Mouse (Mus musculus): ENCODE results near the gene Foxj1. TPM values are rescaled to one million over a fixed set of nuclear protein-coding genes. Genes with fewer than 3 reads are reported as not detected.
A peak's percentile ranks its signal among the peaks of the same experiment; 100 is the strongest.

Gene Foxj1
- total RNA-seq, 2 experiments from 2014 or later: 0.07 to 1.5 TPM

- intact Hi-C loops (cut with DNase I): no loop called here
- DNase-seq: no peak
Measured at GRCm38 (mm10) chr11:116307019-116307725, 28.0 kb downstream of the Foxj1 start, which contains the start of gene Exoc7. Gene Exoc7 (minus strand): TSS chr11:116307233.

DNA sequence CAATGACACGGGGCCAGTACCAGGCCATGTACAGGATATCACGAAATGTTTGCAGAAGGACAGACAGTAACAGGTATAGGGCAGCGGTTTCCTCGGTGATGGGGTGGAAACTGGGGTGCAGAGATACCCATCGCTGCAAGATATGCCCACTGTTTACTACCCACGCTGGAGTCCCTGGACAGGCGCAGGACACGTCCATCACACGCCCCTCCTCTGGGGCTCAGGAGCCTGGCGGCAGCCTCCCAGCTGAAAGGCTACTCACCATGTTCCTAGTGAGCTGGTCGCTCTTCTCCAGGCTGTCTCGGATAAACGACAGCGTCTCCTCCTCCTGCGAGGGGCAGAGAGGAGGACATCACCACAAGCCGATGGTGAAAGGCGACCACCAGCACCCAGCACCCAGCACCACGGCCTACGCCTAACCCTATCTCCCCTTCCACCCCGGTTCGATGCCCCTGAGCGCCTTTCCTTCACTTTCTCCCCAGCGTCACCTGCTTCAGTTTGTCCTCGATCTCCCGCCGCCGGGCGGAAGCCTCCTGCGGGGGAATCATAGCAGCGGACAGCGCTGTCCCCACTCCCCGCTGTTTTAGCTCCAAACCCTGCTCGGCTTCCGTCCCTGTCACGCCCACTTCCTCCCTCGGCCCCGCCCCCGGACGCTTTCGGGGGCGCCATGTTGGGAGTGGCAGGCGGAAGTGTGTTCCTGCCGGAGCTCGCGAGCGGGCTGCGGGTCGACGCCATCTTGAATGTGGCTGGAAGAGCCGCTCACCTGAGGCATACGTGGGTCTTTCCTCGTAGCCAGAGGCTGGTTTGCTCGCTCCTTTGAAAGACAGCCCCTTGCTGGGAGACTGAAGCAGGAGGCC is 28.8 kb downstream of the Foxj1 start:
- intact Hi-C loops (cut with DNase I): no loop called here
- peak; percentile 93 to 97 for DNase-seq

- intact Hi-C loops (cut with DNase I): no loop called here
- DNase-seq: no peak
Measured at GRCm38 (mm10) chr11:116305423-116305822, 29.8 kb downstream of the Foxj1 start.

DNA sequence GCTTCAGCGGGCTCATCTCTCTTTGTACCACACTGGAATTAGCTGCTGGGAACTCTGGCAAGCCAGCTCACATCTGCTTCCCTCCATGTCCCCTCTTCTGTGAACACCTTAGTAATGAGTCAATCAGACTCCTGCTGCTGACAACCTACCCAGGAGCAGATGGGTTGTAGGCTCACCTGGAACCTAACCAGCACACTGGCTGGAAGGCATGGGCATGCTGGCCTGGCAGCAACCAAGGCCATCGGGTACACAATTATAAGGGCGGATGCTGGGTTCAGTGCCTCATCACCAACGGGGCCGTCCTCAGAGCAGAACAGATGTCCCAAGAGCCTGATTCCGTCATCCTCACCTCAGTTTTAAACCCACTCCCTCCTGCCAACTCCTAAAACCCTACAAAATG is 36.6 kb downstream of the Foxj1 start:
- intact Hi-C loops (cut with DNase I): no loop called here
- no peak for DNase-seq

- intact Hi-C loops (cut with DNase I): no loop called here
- DNase-seq: no peak
Measured at GRCm38 (mm10) chr11:116298221-116298620, 37.0 kb downstream of the Foxj1 start.

- intact Hi-C loops (cut with DNase I): no loop called here
- no peak for DNase-seq
Measured at GRCm38 (mm10) chr11:116297017-116297416, 38.2 kb downstream of the Foxj1 start.

DNA sequence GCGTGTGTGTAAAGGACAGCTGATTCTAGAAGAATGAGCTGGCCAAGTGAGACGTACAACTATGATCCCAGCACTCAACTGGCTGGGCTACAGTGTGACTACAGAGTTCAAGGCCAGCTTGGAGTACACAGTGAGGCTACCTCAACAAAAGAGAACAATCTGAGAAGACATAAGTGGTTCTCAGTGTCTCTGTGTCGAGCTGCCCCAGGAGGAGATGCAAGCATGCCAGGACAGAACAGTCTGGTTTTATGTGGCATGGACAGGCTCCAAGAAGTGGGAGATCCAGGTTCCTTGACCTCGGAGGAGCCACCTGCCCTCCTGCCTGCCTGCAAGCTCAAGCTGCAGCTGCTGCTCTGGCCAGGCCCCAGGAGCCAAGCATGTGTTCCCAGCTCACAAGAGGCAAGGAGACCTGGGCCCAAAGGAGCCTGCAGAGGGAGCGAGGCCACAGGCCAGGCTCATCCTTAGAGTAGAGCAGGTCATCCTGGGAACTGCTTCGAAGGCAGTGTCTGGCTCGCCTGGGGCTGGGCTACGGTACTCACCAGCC is 38.9 kb downstream of the Foxj1 start:
- intact Hi-C loops (cut with DNase I): no loop called here
- no peak for DNase-seq

DNA sequence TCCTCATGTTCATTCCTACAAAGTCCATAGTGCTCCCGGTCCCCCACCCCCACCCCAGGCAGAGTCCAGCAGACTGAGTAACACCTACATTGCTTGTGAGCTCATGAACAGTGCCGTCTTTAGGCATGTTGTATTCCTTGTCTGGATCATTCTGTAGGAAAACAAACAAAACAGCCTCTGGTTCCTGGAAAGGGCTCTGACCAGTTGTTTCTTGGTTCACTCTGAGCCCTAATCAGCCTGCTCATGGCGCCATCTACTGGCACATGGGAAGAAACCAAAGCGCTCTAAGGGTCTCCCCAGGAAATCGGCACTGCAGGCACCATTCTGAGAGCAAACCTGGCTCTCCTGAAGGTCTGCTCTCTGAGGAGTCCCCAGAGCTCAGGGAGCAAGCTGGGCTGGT is 40.9 kb downstream of the Foxj1 start:
- peak; percentile 59 to 72 for DNase-seq
- intact Hi-C loops (cut with DNase I): loop anchor here (1.0 kb wide), 1 partner anchor 68 kb away; no protein-coding TSS in a partner anchor

DNA sequence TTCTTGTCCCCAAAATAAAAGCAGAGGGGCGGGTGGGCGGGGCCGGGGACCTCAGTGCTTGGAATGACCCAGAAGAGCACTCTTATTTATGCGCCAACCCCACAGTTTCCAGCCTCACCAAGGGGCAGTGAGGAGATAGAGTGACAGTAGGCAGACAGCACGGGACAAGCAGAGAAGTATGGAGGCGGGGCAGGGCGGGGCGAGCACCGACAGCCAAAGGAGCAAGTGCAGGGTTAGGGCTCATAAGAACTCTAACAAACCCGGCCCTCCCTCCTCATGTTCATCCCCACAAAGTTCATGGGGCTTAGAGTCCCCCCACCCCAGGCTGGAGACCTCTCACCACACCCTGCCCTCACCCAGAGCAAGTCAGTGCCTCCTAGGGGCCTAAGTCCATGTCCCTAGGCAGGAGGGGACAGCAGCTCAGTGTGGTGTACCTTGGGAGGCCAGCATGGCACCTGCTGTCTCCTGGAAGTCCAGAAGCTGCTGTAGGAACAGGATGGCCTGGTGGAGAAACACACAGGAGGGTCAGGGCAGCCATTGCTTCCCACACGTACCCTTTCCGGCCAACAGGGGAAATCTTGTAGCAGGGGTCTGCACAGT is 41.6 kb downstream of the Foxj1 start:
- intact Hi-C loops (cut with DNase I): loop anchor here (1.0 kb wide), 1 partner anchor 67 kb away; no protein-coding TSS in a partner anchor
- DNase-seq: no peak

DNA sequence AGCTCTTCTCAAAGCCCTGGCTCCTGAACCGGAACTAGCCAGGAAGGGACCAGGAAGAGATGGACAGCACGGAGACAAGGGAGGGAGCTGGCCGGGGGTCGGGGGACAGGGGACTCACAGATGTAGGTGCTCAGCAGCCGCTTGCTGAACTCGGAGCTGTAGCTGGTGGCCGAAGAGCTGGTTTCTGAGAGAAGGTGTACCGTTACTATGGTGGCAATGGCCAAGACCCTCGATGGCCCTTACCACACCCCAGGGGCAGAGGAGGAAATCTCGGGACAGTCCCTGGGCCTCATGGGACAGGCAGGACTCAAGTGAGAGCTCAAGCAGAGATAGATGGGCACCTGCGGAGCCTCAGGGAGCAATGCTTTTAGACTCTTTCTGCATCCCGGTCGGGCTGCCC is 42.8 kb downstream of the Foxj1 start:
- intact Hi-C loops (cut with DNase I): no loop called here
- DNase-seq: no peak

GRCm38 (mm10) chr11:116290556-116290955 is 44.6 kb downstream of the Foxj1 start:
- DNase-seq: no peak
- intact Hi-C loops (cut with DNase I): no loop called here

DNA sequence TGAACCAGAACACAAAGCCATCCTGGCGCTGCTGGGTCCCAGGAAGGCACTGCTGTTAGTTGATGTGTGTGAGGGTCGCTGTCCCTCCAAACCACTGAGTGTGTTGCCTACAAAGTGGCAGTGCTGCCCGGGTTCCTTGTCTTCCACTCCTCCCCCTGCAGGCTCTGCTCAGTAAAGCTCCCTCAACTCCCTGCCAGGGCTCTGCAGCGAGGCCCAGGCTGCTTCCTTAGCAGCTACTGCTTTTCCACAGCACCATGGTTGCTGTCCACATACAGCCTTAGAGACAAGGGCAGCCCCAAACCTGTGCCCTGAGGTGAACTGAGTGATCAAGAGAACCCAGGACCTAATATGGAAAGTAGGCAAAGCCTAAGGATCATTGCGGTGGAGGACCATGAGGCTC is 47.8 kb downstream of the Foxj1 start:
- DNase-seq: no peak
- intact Hi-C loops (cut with DNase I): no loop called here

- peak; percentile 45 to 66 for DNase-seq
- intact Hi-C loops (cut with DNase I): no loop called here
Measured at GRCm38 (mm10) chr11:116285770-116286191, 49.4 kb downstream of the Foxj1 start.

- intact Hi-C loops (cut with DNase I): no loop called here
- DNase-seq: no peak
Measured at GRCm38 (mm10) chr11:116283982-116284381, 51.2 kb downstream of the Foxj1 start.

DNA sequence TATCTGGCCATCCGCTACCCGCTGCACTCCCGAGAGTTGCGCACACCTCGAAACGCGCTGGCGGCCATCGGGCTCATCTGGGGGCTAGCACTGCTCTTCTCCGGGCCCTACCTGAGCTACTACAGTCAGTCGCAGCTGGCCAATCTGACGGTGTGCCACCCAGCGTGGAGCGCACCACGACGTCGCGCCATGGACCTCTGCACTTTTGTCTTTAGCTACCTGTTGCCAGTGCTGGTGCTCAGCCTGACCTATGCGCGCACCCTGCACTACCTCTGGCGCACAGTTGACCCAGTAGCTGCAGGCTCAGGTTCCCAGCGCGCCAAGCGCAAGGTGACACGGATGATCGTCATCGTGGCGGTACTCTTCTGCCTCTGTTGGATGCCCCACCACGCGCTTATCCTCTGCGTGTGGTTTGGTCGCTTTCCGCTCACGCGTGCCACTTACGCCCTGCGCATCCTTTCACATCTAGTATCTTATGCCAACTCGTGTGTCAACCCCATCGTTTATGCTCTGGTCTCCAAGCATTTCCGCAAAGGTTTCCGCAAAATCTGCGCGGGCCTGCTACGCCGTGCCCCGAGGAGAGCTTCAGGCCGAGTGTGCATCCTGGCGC is 52.2 kb downstream of the Foxj1 start:
- no peak for DNase-seq
- intact Hi-C loops (cut with DNase I): no loop called here

DNA sequence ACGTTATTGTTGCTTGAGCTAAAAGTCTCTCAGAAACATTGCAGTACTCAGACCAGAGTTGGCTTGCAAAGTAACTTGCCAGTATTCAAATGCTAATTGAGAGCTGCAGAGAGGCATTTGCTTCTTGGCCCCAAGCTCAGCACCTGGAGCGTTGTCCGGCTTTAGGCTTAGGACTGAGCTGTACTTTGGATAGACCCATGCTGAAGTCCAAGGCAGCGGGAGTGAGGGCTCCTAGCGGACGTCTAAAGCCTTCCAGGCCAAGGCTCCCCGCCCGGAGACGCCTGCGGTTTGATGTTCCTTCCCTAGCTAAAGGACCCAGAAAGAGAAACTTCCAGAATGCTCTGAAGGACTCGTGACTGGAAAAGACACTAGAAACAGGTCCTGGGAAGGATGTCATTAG is 53.1 kb downstream of the Foxj1 start:
- no peak for DNase-seq
- intact Hi-C loops (cut with DNase I): no loop called here

DNA sequence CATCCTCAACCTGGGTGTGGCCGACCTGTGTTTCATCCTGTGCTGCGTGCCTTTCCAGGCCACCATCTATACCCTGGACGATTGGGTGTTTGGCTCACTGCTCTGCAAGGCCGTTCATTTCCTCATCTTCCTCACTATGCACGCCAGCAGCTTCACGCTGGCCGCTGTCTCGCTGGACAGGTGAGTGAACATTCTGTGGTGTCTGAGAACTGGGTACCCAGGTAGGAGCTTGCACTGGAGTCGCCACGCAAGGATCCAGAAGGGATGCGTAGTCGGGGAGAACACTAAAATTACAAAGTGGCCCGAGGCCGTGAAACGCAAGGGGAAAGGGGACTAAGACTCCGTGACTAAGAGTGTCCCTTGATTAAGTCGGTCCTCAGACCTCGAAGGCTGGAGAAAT is 53.5 kb downstream of the Foxj1 start:
- no peak for DNase-seq
- intact Hi-C loops (cut with DNase I): no loop called here

- intact Hi-C loops (cut with DNase I): no loop called here
- no peak for DNase-seq
Measured at GRCm38 (mm10) chr11:116280751-116281663, 54.2 kb downstream of the Foxj1 start, which contains the start of gene Galr2. Gene Galr2 (plus strand): TSS chr11:116280939.
